Mouse (Mus musculus) liver, postnatal 0 days (tissue): Measurements from ENCODE around the gene Cryz.

Experiments
- CTCF ChIP-seq: sonication (generic); IDR thresholded peaks from 2 replicates; pipeline ENCODE4 v1.5.1; 2016; ENCODE audit warnings: antibody characterized with exemption, low read depth
- EP300 ChIP-seq: IDR thresholded peaks from 2 replicates; pipeline ENCODE4 v1.6.1; 2016; ENCODE audit warnings: antibody characterized with exemption, low read depth, mild to moderate bottlenecking

GRCm38 (mm10) chr3:154577895-154578294 is 18.6 kb upstream of the Cryz start:
- TF ChIP-seq CTCF, result no peak
- no peak for TF ChIP-seq EP300
